Mouse (Mus musculus) urinary bladder, postnatal 36 days (tissue): ENCODE data around the gene Erc1.

Experiments
- DNase-seq, 2 experiments: peaks; one replicate each; pipeline ENCODE4 v3.0.0; 2022; ENCODE audit warnings: low spot score in 2 of 2, mixed read lengths in 1 of 2

Erc1 gene

GRCm38 (mm10) chr6:119808726-119809505 is 39.1 kb downstream of the Erc1 start:
- DNase-seq, result no peak

DNA sequence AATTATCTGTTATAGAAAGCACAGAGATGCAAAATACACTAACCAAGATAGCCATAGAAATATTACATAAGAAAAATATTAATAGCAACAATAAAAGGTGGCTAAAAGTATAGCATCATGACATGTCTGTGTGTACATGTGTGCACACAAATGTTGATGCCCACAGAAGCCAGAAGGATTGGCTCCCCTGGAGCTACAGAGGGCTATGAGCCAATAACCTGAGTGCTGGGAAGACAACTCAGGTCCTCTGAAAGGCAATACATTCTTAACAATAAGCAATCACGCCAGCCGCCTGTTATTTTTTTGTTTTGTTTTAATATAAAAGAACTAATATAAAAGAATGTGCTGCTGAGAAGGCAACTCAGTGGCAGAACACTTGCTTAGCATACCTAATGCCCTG is 44.7 kb downstream of the Erc1 start:
- no peak for DNase-seq

- no peak for DNase-seq
These were observed 51.0 kb downstream of the Erc1 start for GRCm38 (mm10) chr6:119796911-119797486.

- DNase-seq, result no peak
These were observed 51.7 kb downstream of the Erc1 start for GRCm38 (mm10) chr6:119796291-119796690.

DNA sequence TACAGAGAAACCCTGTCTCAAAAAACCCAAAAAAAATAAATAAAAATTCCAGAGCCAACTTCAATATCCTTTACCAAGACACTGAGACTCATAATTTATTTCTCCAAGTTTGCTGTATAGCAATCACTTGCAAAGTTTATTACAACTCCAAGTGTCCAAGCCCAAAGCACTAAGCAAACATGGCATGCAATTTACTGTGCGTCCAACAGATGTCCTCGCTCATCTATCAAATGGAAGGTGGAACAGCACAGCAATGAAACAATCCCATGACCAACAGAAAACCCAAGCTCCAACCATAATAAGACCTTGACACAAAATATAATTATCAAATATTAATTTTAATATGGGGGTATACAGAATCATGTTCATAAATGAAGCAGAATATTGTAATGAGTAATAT is 55.4 kb downstream of the Erc1 start:
- DNase-seq, result peak; percentile 48 to 52

DNA sequence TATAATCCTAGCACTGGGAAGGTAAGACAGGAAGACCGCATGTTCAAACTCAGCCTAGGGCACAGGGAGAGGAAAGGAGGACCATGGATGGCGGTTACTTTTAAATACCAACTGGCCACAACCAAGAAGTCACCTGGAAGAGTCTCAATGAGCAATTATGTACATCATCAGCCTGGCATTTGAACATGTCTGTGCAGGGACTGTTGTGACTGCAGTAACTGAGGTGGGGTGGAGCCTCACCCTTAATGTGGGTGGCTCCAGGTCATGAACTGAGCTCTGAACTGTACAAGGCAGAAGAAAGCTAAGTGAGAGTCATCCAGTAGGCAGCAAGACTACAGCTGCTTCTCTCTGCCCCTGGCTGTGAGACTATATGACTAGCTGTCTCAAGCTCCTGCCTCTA is 65.6 kb downstream of the Erc1 start:
- peak; percentile 30 to 39 for DNase-seq

DNA sequence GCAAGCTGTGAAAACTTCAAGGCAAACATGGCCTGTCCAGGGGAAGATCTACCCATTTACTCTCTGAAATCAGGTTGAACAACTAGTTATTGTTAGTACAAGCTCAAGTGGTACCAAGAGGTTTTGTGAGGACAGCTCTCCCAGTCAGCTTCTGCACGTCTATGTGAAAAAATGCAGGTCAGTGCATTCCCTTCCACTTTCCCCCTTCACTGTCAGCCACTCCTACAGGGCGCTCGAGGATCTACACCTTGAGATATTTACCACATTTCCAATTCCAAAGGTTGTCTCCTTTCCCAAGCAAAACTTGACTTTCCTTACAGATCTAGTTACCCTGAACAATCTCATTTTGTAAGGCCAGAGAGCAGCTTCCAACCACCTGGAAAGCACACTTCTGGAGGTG is 66.9 kb downstream of the Erc1 start:
- no peak for DNase-seq

DNA sequence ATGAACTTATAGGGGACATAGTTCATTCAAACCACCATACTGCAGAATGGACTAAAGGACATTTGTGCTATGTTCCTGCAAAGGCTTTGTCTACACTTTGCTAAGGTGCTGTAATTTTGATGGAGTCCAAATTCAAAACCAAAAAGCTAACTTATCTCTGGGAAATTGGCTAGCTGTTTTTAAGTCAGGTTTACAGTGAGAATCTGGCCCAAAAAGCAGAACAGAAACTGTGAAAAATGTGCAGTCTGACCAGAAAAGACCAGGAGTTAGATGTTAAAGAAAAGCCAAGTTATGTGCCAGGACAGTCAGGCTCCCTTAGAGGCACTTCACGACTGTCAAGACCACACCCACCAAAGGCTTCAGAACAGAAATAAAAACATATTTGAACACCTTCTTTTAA is 79.2 kb downstream of the Erc1 start:
- no peak for DNase-seq

- DNase-seq, result no peak
These were observed 83.6 kb downstream of the Erc1 start for GRCm38 (mm10) chr6:119764355-119764754.

DNA sequence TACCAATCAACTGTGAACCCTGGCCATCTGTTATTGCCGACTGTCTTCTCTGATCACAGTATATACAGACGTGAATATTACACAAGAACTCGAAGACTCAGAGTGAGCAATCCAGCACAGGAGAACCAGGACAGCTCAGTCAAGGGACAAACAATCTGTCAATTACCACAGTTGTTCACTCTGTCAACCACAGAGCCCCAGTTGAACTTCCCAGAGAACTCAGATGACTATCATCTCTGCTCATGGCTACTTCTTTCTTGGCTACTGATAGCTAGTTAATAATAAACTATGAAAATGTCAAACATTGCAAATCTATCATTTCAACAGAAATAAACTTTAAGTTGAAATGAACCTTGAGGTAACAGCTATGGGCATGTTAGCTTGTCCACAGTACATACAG is 88.1 kb downstream of the Erc1 start:
- no peak for DNase-seq

DNA sequence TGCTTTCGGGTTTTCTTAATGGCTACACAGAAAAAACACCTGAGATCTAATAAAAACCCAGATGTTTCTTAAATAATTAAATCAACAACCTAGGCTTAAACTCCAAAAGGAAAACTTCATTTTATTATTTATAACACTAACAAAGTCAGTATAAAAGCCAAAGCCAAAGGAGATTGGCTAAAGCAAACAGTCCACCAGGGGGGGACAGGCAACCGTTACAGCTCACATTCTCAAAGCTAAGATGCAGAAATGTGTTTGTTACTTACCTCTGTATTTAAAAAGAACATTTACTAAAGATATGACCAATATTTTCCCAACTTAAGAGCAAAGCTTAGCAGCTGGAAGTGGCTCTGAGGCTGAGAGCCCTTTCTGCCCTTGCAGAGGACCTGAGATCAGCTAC is 89.5 kb downstream of the Erc1 start:
- no peak for DNase-seq

DNA sequence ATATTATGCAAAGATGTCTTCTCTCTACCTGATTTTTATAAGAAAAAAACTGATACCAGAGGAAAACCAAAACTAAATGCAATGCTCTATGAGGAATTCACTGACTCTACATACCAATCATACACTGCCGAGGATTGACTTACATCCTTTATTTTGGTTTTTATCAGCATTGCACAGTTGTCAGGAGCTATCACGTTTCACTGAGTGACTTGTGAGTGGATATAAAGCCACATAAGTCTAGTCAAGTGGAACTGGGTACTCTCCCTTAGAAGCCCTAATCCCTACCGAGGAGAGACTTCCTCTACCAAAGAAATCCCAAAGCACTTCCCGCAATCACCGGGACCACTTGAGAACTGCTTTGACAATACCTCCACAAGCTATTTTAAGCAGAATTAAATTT is 90.2 kb downstream of the Erc1 start:
- no peak for DNase-seq

GRCm38 (mm10) chr6:119755866-119756265 is 92.1 kb downstream of the Erc1 start:
- DNase-seq, result no peak

- DNase-seq, result no peak
These were observed 98.8 kb downstream of the Erc1 start for GRCm38 (mm10) chr6:119749093-119749635.

GRCm38 (mm10) chr6:119741861-119742260 is 106.1 kb downstream of the Erc1 start:
- DNase-seq, result no peak

GRCm38 (mm10) chr6:119740541-119740940 is 107.4 kb downstream of the Erc1 start:
- DNase-seq, result no peak

DNA sequence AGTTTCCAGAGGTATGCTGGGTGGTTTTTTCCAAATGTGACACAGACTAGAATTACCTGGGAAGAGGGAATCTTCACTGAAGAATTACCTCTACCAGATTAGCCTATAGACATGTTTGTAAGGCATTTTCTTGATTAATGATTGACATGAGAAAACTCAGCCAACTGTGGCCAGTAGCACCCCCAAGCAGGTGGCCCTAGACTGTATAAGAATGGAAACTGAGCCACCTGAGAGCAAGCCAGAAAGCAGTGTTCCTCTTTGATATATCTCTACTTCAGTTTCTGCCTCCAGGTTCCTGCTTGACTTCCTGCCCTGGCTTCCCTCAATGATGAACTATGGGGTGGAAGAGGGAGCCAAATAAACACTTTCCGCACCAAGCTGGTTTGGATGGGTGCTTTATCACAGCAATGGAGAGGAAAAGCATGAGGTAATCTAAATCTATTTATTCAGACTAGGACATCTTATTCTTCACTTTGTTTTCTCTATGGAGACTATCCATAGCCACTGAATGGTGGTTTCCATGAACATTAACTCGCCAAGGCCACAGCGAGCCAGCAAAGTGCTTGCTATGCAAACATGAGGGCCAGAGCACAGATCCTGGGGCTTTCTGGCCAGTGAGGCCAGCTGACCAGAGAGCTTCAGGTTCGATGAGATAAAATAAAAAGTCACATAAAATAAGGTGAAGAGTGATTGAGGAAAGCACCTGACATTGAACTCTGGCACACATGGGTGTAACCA is 109.2 kb downstream of the Erc1 start:
- DNase-seq, result no peak

DNA sequence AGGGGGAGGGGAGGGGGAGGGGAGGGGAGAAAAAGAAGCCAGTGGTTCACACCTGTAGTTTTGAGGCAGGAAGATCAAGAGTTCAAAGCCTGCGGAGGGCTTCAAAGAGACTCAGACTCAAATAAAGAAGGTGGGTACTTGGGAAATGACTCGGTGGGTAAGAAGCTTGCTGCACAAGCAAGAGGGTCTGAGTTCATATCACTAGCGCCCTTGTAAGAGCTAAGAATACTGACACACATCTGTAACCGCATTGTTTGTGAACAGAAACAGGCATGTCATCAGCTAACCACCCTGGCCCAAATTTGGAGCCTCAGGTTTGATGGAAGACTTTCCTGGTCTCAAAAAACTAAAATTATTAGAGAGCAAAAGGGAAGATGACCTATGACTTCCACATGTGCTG is 110.3 kb downstream of the Erc1 start:
- no peak for DNase-seq

DNA sequence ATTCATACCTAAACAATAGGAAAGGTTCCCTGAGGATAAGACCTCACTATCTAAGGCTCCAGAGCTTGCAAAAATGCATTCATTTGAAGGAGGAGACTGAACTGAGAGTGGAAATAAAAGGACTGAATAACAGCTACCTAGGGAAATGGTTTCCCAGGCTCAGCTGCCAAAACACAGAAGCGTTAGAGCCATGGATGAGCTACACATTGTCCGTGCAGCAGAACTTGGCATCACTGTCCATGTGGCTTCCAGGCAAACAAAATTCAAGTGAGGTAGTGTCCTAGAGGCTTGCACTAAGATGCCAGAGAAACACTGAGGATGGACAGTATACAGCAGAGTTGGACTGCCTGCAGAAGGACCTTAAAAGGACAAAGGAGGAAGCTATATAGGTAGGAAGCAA is 112.0 kb downstream of the Erc1 start:
- DNase-seq, result no peak

- no peak for DNase-seq
These were observed 116.8 kb downstream of the Erc1 start for GRCm38 (mm10) chr6:119731155-119731554.

DNA sequence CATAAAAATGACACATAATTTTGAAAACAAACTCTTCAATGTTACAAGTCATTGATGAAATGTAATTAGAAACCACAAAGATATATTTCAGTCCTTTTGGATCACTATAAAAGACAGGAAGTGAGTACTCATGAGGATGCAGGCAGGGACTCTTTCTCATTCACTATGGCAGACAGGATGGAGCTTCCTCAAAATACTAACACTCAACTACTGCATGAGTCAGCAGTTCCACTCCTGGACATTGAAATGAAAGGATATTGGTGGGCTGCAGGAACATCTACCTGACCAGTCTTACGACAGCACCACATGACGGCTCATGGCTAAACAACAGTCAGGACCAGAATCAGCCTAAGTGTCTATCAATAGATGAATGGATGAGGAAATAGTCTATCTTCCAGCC is 132.7 kb downstream of the Erc1 start:
- no peak for DNase-seq

- DNase-seq, result no peak
These were observed 134.0 kb downstream of the Erc1 start for GRCm38 (mm10) chr6:119713961-119714360.

- DNase-seq, result no peak
These were observed 135.5 kb downstream of the Erc1 start for GRCm38 (mm10) chr6:119712486-119712885.
